Mouse (Mus musculus): Measurements from ENCODE around the gene Gpc2. TPM values are rescaled to one million over a fixed set of nuclear protein-coding genes. Genes with fewer than 3 reads are reported as not detected.

The Gpc2 gene
- total and polyA plus RNA-seq, 3 experiments, result 0.04 TPM; not detected in 2

- Histone ChIP-seq H3K27me3 (ENCODE audit: control insufficient read depth in 1 of 2, insufficient read depth in 2 of 2, low read length in 2 of 2) (no peaks in the 10 kb centered on the region; a peak in 2 of 4 replicates), H3K9ac (ENCODE audit: control insufficient read depth, low read depth, low read length, poor library complexity, severe bottlenecking) (no peak within 1 kb of the TSS), H3K27ac (ENCODE audit: control insufficient read depth, low read depth, low read length) (no peak within 1 kb of the TSS), H3K9me3 (replicated peaks; ENCODE audit: insufficient read depth, low read length) (no peaks in the 10 kb centered on the region), H3K36me3 (ENCODE audit: control insufficient read depth in 1 of 2, insufficient read depth in 2 of 2, low read length in 2 of 2) (no peaks in the 10 kb centered on the region), H3K4me1 (ENCODE audit: control insufficient read depth in 1 of 2, insufficient read depth in 2 of 2, low read length in 2 of 2) (no peaks in the 10 kb centered on the region), H3K79me2 (ENCODE audit: control insufficient read depth, insufficient read depth, low read length, poor library complexity) (no peaks in the 10 kb centered on the region), H3K4me3 (ENCODE audit: control insufficient read depth in 1 of 2, insufficient read depth in 1 of 2, low read depth in 2 of 2, low read length in 2 of 2) (no peak within 1 kb of the TSS)
- no peak for TF ChIP-seq MAX (IDR thresholded peaks at IDR 0.05; ENCODE audit: low read length)
- TF ChIP-seq SMC3 (IDR thresholded peaks at IDR 0.05; ENCODE audit: low read depth, low read length), result no peak
- no peak for TF ChIP-seq MAZ (IDR thresholded peaks at IDR 0.05; ENCODE audit: low read depth, low read length)
- no peak for TF ChIP-seq ZNF384 (IDR thresholded peaks at IDR 0.05; ENCODE audit: low read depth, low read length)
- no peak for TF ChIP-seq HCFC1 (IDR thresholded peaks at IDR 0.05; ENCODE audit: low read depth, low read length)
- TF ChIP-seq EP300 (IDR thresholded peaks at IDR 0.05; ENCODE audit: low read depth in 1 of 2, low read length in 2 of 2), result no peak
- no peak for TF ChIP-seq ZKSCAN1 (IDR thresholded peaks at IDR 0.05; ENCODE audit: low read depth, low read length)
- TF ChIP-seq POLR2AphosphoS2 (IDR thresholded peaks at IDR 0.05; ENCODE audit: low read length), result no peak
- TF ChIP-seq GABPA (IDR thresholded peaks at IDR 0.05; ENCODE audit: low read depth, low read length), result no peak
- no peak for TF ChIP-seq NRF1 (IDR thresholded peaks at IDR 0.05; ENCODE audit: insufficient read depth, low read depth, low read length, poor library complexity, severe bottlenecking)
- no peak for TF ChIP-seq SIN3A (IDR thresholded peaks at IDR 0.05; ENCODE audit: low read length)
- TF ChIP-seq TAL1 (IDR thresholded peaks at IDR 0.05; ENCODE audit: low read length), result no peak
- TF ChIP-seq UBTF (IDR thresholded peaks at IDR 0.05; ENCODE audit: borderline replicate concordance, insufficient read depth, low read depth, low read length), result no peak
- no peak for TF ChIP-seq MYC (IDR thresholded peaks at IDR 0.05; ENCODE audit: low read depth, low read length)
- TF ChIP-seq GATA1 (IDR thresholded peaks at IDR 0.05; ENCODE audit: low read depth, low read length), result no peak
- no peak for TF ChIP-seq ELF1 (IDR thresholded peaks at IDR 0.05; ENCODE audit: low read depth, low read length)
- TF ChIP-seq POLR2A (IDR thresholded peaks at IDR 0.05; ENCODE audit: control insufficient read depth in 1 of 2, insufficient read depth in 1 of 2, low read depth in 1 of 2, low read length in 2 of 2, poor library complexity in 1 of 2), result no peak
- TF ChIP-seq ZC3H11A (IDR thresholded peaks at IDR 0.05; ENCODE audit: low read depth, low read length), result no peak
- no peak for TF ChIP-seq CHD1 (IDR thresholded peaks at IDR 0.05; ENCODE audit: low read depth, low read length)
- TF ChIP-seq USF2 (IDR thresholded peaks at IDR 0.05; ENCODE audit: borderline replicate concordance in 1 of 2, insufficient read depth in 1 of 2, low read depth in 1 of 2, low read length in 2 of 2), result no peak
- DNase-seq (ENCODE audit: low read depth, low spot score), result no peak
Observed at GRCm38 (mm10) chr5:138272409-138272923, 7.3 kb downstream of the Gpc2 start, which contains the start of gene Gal3st4. Gene Gal3st4, minus strand, starts transcription at chr5:138272840.

- Histone ChIP-seq H3K4me1 (ENCODE audit: control insufficient read depth in 1 of 2, insufficient read depth in 2 of 2, low read length in 2 of 2) (no peaks in the 10 kb centered on the region), H3K9me3 (replicated peaks; ENCODE audit: insufficient read depth, low read length) (no peaks in the 10 kb centered on the region), H3K9ac (ENCODE audit: control insufficient read depth, low read depth, low read length, poor library complexity, severe bottlenecking) (no peak overlapping the region), H3K36me3 (ENCODE audit: control insufficient read depth in 1 of 2, insufficient read depth in 2 of 2, low read length in 2 of 2) (no peaks in the 10 kb centered on the region), H3K27ac (ENCODE audit: control insufficient read depth, low read depth, low read length) (no peak overlapping the region), H3K79me2 (ENCODE audit: control insufficient read depth, insufficient read depth, low read length, poor library complexity) (no peaks in the 10 kb centered on the region), H3K4me3 (ENCODE audit: control insufficient read depth in 1 of 2, insufficient read depth in 1 of 2, low read depth in 2 of 2, low read length in 2 of 2) (no peak overlapping the region), H3K27me3 (ENCODE audit: control insufficient read depth in 1 of 2, insufficient read depth in 2 of 2, low read length in 2 of 2) (no peaks in the 10 kb centered on the region; a peak in 2 of 4 replicates)
- no peak for DNase-seq (ENCODE audit: low read depth, low spot score)
- no peak for TF ChIP-seq ZKSCAN1 (IDR thresholded peaks at IDR 0.05; ENCODE audit: low read depth, low read length)
- no peak for TF ChIP-seq TBP (IDR thresholded peaks at IDR 0.05; ENCODE audit: low read depth, low read length)
- no peak for TF ChIP-seq MYB (IDR thresholded peaks at IDR 0.05; ENCODE audit: low read depth, low read length)
- TF ChIP-seq JUND (IDR thresholded peaks at IDR 0.05; ENCODE audit: low read depth, low read length), result no peak
- no peak for TF ChIP-seq ZNF384 (IDR thresholded peaks at IDR 0.05; ENCODE audit: low read depth, low read length)
- no peak for TF ChIP-seq MXI1 (IDR thresholded peaks at IDR 0.05; ENCODE audit: low read depth, low read length)
- TF ChIP-seq POLR2A (IDR thresholded peaks at IDR 0.05; ENCODE audit: control insufficient read depth in 1 of 2, insufficient read depth in 1 of 2, low read depth in 1 of 2, low read length in 2 of 2, poor library complexity in 1 of 2), result no peak
- no peak for TF ChIP-seq HCFC1 (IDR thresholded peaks at IDR 0.05; ENCODE audit: low read depth, low read length)
- TF ChIP-seq MEF2A (IDR thresholded peaks at IDR 0.05; ENCODE audit: extremely low read depth, insufficient replicate concordance, low read depth, low read length, poor library complexity, severe bottlenecking), result no peak
- TF ChIP-seq GABPA (IDR thresholded peaks at IDR 0.05; ENCODE audit: low read depth, low read length), result no peak
- TF ChIP-seq SIN3A (IDR thresholded peaks at IDR 0.05; ENCODE audit: low read length), result no peak
- no peak for TF ChIP-seq CTCF (IDR thresholded peaks at IDR 0.05 in 2 of 3, conservative IDR thresholded peaks at IDR 0.05 in 1 of 3; ENCODE audit: control insufficient read depth in 1 of 3, insufficient read depth in 1 of 3, low read depth in 2 of 3, low read length in 3 of 3, poor library complexity in 1 of 3, severe bottlenecking in 1 of 3)
- TF ChIP-seq POLR2AphosphoS5 (IDR thresholded peaks at IDR 0.05; ENCODE audit: borderline replicate concordance, low read depth, low read length), result no peak
- TF ChIP-seq UBTF (IDR thresholded peaks at IDR 0.05; ENCODE audit: borderline replicate concordance, insufficient read depth, low read depth, low read length), result no peak
- TF ChIP-seq MAZ (IDR thresholded peaks at IDR 0.05; ENCODE audit: low read depth, low read length), result no peak
- no peak for TF ChIP-seq NELFE (IDR thresholded peaks at IDR 0.05; ENCODE audit: low read depth, low read length)
- no peak for TF ChIP-seq ZMIZ1 (IDR thresholded peaks at IDR 0.05; ENCODE audit: low read depth, low read length)
- no peak for TF ChIP-seq ETS1 (IDR thresholded peaks at IDR 0.05; ENCODE audit: low read depth, low read length)
Observed at GRCm38 (mm10) chr5:138271232-138271631, 8.6 kb downstream of the Gpc2 start.
